Mouse (Mus musculus): ENCODE results near the gene Mitf. TPM values are rescaled to one million over a fixed set of nuclear protein-coding genes. Genes with fewer than 3 reads are reported as not detected.

The Mitf gene
- polyA plus RNA-seq, 1 experiment from 2014 or later: 21.7 TPM

DNA sequence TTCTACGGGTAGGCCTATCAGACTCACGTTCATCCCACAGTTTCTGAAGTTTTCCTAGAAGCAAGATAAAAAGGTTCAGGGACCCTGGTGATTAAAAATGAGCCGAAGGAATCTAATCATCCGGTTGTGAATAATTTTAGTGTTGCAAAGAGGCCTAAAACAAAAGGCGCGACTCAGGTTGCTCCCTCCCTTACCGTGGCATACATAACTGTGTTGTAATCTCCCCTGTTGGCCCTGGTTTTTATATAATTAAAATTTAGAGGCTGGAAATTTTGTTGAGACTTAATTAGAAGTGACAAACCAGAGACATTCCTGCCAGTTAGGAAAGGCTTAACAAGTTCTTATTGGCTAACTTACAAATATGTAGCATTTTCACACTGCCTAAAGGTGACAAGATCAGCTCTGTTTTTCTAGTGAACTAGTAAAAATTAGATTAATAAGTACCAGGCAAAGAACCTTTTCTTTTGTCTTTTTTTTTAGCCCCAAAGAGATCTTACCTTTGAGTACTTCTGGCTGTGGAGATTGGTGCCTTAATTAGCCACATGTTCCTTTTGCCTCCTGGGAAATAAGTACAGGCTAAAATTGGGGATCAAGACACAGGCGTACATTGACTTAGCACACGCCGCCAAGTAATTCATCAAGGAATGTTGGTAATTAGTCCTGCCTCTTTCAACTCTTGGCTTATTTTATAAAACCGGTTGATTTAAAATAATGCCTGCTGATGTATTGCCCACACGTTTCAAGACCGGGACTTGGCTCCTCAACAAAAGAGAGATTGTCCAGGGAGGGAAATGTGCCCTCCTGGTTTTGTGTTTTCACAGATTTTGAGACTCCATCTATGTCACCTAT lies 143.4 kb downstream of the Mitf start:
- 70% methylated on average over 13 of the region's 13 CpGs for WGBS

GRCm38 (mm10) chr6:97950882-97951245 lies 144.0 kb downstream of the Mitf start:
- H3K4me3 ChIP-seq: no peak overlapping the region
- 81% methylated on average over 2 of the region's 2 CpGs for WGBS
- ATAC-seq (replicated peaks; ENCODE audit: insufficient number of reproducible peaks, insufficient read depth, low FRiP score, low read depth): no peak

More for the DNA sequence above, 143.4 kb downstream of the Mitf start:
- H3K9me3 ChIP-seq (replicated peaks): no peaks in the 10 kb centered on the region
- H3K4me1 ChIP-seq (replicated peaks): peaks cover 19% of the 10 kb centered on the region
- H3K4me3 ChIP-seq: no peak overlapping the region
- H3K36me3 ChIP-seq: peaks cover 3% of the 10 kb centered on the region; the same call in 1 of the 2 replicates
- ATAC-seq (replicated peaks; ENCODE audit: insufficient number of reproducible peaks, insufficient read depth, low FRiP score, low read depth): no peak
- no peaks in the 10 kb centered on the region for H3K27me3 ChIP-seq
- no peak overlapping the region for H3K9ac ChIP-seq
- H3K4me2 ChIP-seq: no peak overlapping the region
- no peak overlapping the region for H3K27ac ChIP-seq

DNA sequence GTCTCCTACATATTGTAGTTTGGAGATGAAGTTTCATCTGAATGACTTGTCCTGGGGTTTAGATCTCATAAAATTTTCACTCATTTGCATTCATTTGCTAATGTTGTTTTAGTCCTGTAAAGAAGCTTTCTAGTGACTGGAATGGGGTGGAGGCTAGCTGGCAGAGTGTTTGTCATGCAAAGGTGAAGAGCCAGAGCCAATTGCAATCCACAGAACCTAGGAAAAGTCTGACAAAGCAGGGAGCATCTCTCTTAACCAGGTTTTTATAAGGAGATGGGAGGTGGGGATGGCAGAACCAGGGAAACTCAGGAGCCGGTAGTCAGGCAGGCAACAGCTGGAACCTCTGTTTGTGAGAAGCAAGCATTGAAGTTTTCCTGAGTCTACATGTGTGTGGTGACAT lies 144.9 kb downstream of the Mitf start:
- no peak overlapping the region for H3K4me2 ChIP-seq
- ATAC-seq (replicated peaks; ENCODE audit: insufficient number of reproducible peaks, insufficient read depth, low FRiP score, low read depth): no peak
- 79% methylated on average over 1 of the region's 1 CpGs for WGBS
- H3K27me3 ChIP-seq: no peaks in the 10 kb centered on the region
- H3K9me3 ChIP-seq (replicated peaks): no peaks in the 10 kb centered on the region
- peaks cover 24% of the 10 kb centered on the region for H3K4me1 ChIP-seq (replicated peaks)
- no peak overlapping the region for H3K9ac ChIP-seq
- no peaks in the 10 kb centered on the region; the same call in 1 of the 2 replicates for H3K36me3 ChIP-seq
- no peak overlapping the region for H3K27ac ChIP-seq
- H3K4me3 ChIP-seq: no peak overlapping the region

More at GRCm38 (mm10) chr6:97950882-97951245, 144.0 kb downstream of the Mitf start:
- Histone ChIP-seq H3K4me1 (replicated peaks) (peaks cover 19% of the 10 kb centered on the region), H3K36me3 (peaks cover under 1% of the 10 kb centered on the region; the same call in 1 of the 2 replicates), H3K4me2 (no peak overlapping the region), H3K27me3 (no peaks in the 10 kb centered on the region), H3K9ac (no peak overlapping the region), H3K9me3 (replicated peaks) (no peaks in the 10 kb centered on the region), H3K27ac (no peak overlapping the region)

GRCm38 (mm10) chr6:97952845-97953244 lies 146.0 kb downstream of the Mitf start:
- H3K9ac ChIP-seq: no peak overlapping the region
- no peak overlapping the region for H3K27ac ChIP-seq
- WGBS: 47% methylated on average over 8 of the region's 8 CpGs
- no peaks in the 10 kb centered on the region for H3K27me3 ChIP-seq
- no peak overlapping the region for H3K4me2 ChIP-seq
- H3K4me1 ChIP-seq (replicated peaks): peaks cover 24% of the 10 kb centered on the region
- H3K36me3 ChIP-seq: no peaks in the 10 kb centered on the region
- peak; percentile 78 for ATAC-seq (replicated peaks; ENCODE audit: insufficient number of reproducible peaks, insufficient read depth, low FRiP score, low read depth)
- no peaks in the 10 kb centered on the region for H3K9me3 ChIP-seq (replicated peaks)
- no peak overlapping the region for H3K4me3 ChIP-seq

- Histone ChIP-seq H3K27ac (no peak overlapping the region), H3K4me3 (no peak overlapping the region), H3K4me1 (replicated peaks) (peaks cover 14% of the 10 kb centered on the region; the same call in 1 of the 2 replicates), H3K36me3 (no peaks in the 10 kb centered on the region), H3K9ac (no peak overlapping the region), H3K4me2 (no peak overlapping the region), H3K27me3 (no peaks in the 10 kb centered on the region), H3K9me3 (replicated peaks) (no peaks in the 10 kb centered on the region)
- no peak for ATAC-seq (replicated peaks; ENCODE audit: insufficient number of reproducible peaks, insufficient read depth, low FRiP score, low read depth)
- 81% methylated on average over 6 of the region's 6 CpGs for WGBS
Observed at GRCm38 (mm10) chr6:97956121-97956520, 149.3 kb downstream of the Mitf start.

GRCm38 (mm10) chr6:97956636-97957035 lies 149.8 kb downstream of the Mitf start:
- no peaks in the 10 kb centered on the region for H3K36me3 ChIP-seq
- H3K27ac ChIP-seq: no peak overlapping the region
- no peak overlapping the region for H3K4me3 ChIP-seq
- H3K9me3 ChIP-seq (replicated peaks): no peaks in the 10 kb centered on the region
- H3K27me3 ChIP-seq: no peaks in the 10 kb centered on the region
- peaks cover 16% of the 10 kb centered on the region; the same call in 1 of the 2 replicates for H3K4me1 ChIP-seq (replicated peaks)
- H3K9ac ChIP-seq: no peak overlapping the region
- no peak for ATAC-seq (replicated peaks; ENCODE audit: insufficient number of reproducible peaks, insufficient read depth, low FRiP score, low read depth)
- 68% methylated on average over 10 of the region's 10 CpGs for WGBS
- no peak overlapping the region for H3K4me2 ChIP-seq

- Histone ChIP-seq H3K9ac (no peak overlapping the region), H3K9me3 (replicated peaks) (no peaks in the 10 kb centered on the region), H3K4me3 (no peak overlapping the region), H3K27ac (no peak overlapping the region), H3K4me1 (replicated peaks) (peaks cover 17% of the 10 kb centered on the region), H3K27me3 (no peaks in the 10 kb centered on the region), H3K4me2 (no peak overlapping the region), H3K36me3 (no peaks in the 10 kb centered on the region)
- WGBS: 75% methylated on average over 4 of the region's 4 CpGs
- ATAC-seq (replicated peaks; ENCODE audit: insufficient number of reproducible peaks, insufficient read depth, low FRiP score, low read depth): no peak
Observed at GRCm38 (mm10) chr6:97958276-97958675, 151.4 kb downstream of the Mitf start.

- H3K4me2 ChIP-seq: no peak overlapping the region
- no peak overlapping the region for H3K9ac ChIP-seq
- ATAC-seq (replicated peaks; ENCODE audit: insufficient number of reproducible peaks, insufficient read depth, low FRiP score, low read depth): no peak
- WGBS: 48% methylated on average over 2 of the region's 2 CpGs
- H3K4me3 ChIP-seq: no peak overlapping the region
- no peaks in the 10 kb centered on the region for H3K9me3 ChIP-seq (replicated peaks)
- peaks cover 9% of the 10 kb centered on the region for H3K4me1 ChIP-seq (replicated peaks)
- no peaks in the 10 kb centered on the region for H3K36me3 ChIP-seq
- H3K27ac ChIP-seq: no peak overlapping the region
- no peaks in the 10 kb centered on the region for H3K27me3 ChIP-seq
Observed at GRCm38 (mm10) chr6:97961776-97962175, 154.9 kb downstream of the Mitf start.

GRCm38 (mm10) chr6:97962311-97962710 lies 155.5 kb downstream of the Mitf start:
- no peak for ATAC-seq (replicated peaks; ENCODE audit: insufficient number of reproducible peaks, insufficient read depth, low FRiP score, low read depth)
- whole genome bisulfite sequencing: 56% methylated on average over 1 of the region's 1 CpGs
- no peaks in the 10 kb centered on the region for H3K9me3 ChIP-seq (replicated peaks)

GRCm38 (mm10) chr6:97964750-97965149 lies 157.9 kb downstream of the Mitf start:
- H3K9me3 ChIP-seq (replicated peaks): no peaks in the 10 kb centered on the region
- no peak overlapping the region for H3K4me3 ChIP-seq
- no peak overlapping the region for H3K4me2 ChIP-seq
- no peaks in the 10 kb centered on the region for H3K27me3 ChIP-seq
- H3K4me1 ChIP-seq (replicated peaks): peaks cover 9% of the 10 kb centered on the region
- ATAC-seq (replicated peaks; ENCODE audit: insufficient number of reproducible peaks, insufficient read depth, low FRiP score, low read depth): no peak
- no peak overlapping the region for H3K27ac ChIP-seq
- WGBS: 70% methylated on average over 3 of the region's 3 CpGs
- no peak overlapping the region for H3K9ac ChIP-seq
- no peaks in the 10 kb centered on the region for H3K36me3 ChIP-seq

More at GRCm38 (mm10) chr6:97962311-97962710, 155.5 kb downstream of the Mitf start:
- H3K27me3 ChIP-seq: no peaks in the 10 kb centered on the region
- H3K4me2 ChIP-seq: no peak overlapping the region
- H3K4me1 ChIP-seq (replicated peaks): peaks cover 9% of the 10 kb centered on the region
- no peak overlapping the region for H3K4me3 ChIP-seq
- no peak overlapping the region for H3K27ac ChIP-seq
- H3K36me3 ChIP-seq: no peaks in the 10 kb centered on the region
- H3K9ac ChIP-seq: no peak overlapping the region

DNA sequence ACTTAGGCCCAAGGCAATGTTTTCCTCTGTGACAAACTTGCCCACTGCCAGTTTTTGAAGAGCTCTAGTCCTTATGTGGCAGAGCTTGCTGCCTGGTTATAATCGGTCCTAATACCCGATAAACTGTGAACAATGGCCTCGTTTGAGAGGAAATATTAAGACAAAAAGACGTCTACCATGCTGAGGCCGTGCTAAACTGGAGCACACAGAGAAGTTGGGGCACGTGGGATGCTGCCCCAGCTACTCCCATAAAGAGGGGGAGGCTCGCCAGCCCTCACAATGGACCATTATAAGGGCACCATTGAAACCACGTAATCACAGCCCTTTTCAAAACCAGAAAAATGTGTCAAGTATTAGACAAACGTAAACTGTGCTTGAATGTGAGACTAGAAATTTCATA lies 174.8 kb downstream of the Mitf start:
- H3K4me2 ChIP-seq: no peak overlapping the region
- no peaks in the 10 kb centered on the region for H3K4me1 ChIP-seq (replicated peaks)
- no peak overlapping the region for H3K9ac ChIP-seq
- H3K9me3 ChIP-seq (replicated peaks): no peaks in the 10 kb centered on the region
- no peaks in the 10 kb centered on the region for H3K36me3 ChIP-seq
- WGBS: 71% methylated on average over 9 of the region's 9 CpGs
- no peak overlapping the region for H3K4me3 ChIP-seq
- no peaks in the 10 kb centered on the region for H3K27me3 ChIP-seq
- no peak overlapping the region for H3K27ac ChIP-seq
- ATAC-seq (replicated peaks; ENCODE audit: insufficient number of reproducible peaks, insufficient read depth, low FRiP score, low read depth): no peak

DNA sequence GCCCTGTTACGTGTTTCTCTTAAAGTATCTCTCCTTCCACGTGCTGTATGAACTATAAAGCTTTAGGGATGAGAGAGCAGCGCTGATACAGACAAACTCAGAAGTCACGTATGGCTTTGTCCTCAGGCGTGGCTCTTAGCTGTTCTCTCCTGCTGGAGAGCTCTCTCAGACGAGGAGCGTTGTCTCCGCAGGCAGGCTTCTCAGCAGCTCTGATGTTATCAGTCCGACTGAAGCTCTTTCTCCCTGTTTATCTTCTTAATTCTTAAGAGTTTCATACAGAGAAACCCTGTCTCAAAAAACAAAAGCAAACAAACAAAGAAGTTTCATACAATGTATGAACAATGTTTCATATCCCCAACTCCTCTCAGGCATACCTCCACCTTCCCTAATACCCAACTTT lies 178.8 kb downstream of the Mitf start:
- Histone ChIP-seq H3K4me2 (no peak overlapping the region), H3K9me3 (replicated peaks) (no peaks in the 10 kb centered on the region), H3K27me3 (no peaks in the 10 kb centered on the region), H3K27ac (no peak overlapping the region), H3K36me3 (no peaks in the 10 kb centered on the region), H3K4me1 (replicated peaks) (peaks cover 11% of the 10 kb centered on the region), H3K4me3 (no peak overlapping the region), H3K9ac (no peak overlapping the region)
- no peak for ATAC-seq (replicated peaks; ENCODE audit: insufficient number of reproducible peaks, insufficient read depth, low FRiP score, low read depth)
- 45% methylated on average over 9 of the region's 9 CpGs for WGBS
